Mouse (Mus musculus): ENCODE measurements around the gene Gpr12.
A peak's percentile ranks its signal among the peaks of the same experiment; 100 is the strongest.
"Not testable (repeated sequence)": the region's sequence is repeated elsewhere in the genome, so short reads cannot be mapped to it uniquely, and the experiment has no call there.

The Gpr12 gene

DNA sequence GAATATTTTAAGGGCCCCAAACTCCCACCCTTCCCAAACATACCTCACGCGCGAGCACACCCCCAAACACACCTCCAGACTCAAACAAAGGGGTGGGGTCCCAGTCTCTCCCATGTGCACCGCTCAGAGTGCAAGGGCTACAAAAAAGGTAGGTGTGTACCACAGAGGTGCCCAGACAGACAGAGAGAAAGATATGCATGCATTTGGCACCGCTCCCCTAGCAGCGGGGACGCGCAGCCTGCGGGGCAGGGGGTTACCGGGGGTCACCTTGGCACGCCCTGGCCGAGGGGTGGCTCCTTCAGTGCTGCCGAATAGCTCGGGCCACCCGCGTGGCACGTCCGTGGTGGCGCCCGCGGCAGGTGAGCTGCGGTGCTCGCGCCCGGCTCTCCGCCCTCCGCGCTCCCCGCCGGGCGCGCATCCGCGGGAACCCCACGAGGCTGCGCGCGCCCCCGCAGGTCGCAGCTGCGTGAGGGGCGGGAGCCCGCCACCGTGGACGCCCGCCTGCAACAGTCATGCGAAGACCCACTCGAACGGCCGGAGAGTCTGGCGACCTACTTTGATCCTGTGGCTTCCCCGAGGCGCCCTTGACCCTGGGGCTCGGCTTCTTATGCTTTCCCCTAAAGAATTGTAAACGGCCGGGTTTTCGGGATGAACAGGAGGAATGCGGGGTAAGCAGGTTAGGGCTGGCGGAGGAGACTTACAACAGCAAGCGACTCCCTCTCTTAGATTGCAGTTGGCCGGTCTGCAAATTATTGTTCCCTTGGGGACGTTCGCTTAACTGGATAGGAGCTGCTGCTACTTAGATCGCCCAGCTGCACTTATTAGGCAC is at the start of gene Gpr12:
Gene Gpr12 (minus strand): TSS at position 762 of the 829 bp plus-strand sequence.
- peak; percentile 52 for DNase-seq

DNA sequence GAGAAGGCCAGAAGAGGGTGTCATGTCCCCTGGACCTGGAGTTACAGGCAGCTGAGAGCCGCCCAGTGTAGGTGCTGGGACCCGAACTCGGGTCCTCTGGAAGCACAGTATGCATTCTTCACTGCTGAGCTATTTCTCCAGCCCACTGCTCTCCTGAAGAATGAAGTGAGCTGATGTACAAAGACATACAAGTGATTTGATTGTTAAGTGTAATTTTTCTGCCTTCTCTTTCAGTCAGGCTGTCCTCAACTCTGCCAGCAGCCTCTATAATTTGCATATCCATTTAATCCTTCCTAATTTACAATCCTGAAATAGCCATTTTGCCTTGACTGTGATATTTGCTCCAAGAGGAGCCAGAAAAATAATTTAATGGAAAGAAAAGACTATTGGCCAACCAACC is 46.6 kb upstream of the Gpr12 start:
- no peak for DNase-seq

- DNase-seq: no peak
Observed at GRCm38 (mm10) chr5:146630961-146631360, 45.9 kb upstream of the Gpr12 start.

DNA sequence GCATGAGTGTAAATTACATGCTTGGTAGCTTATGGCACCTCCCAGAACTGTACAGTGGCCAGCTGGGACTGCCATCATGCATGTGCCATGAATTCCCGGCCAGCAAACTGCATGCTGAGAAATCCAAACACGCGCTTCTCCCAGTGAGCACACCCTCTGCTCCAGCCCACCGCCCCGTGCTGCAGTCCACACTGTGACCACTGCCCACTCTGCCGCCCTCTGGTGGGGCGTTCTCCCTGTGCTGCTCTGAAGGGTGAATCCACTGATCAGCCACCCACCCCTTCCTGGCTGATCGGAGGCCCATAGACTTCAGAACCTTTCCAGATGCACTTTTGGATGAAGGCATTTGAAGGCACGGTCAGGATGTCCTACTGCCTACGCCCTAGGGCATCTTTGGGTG is 44.6 kb upstream of the Gpr12 start:
- no peak for DNase-seq

- peak; percentile 72 for DNase-seq
Observed at GRCm38 (mm10) chr5:146628804-146629203, 43.8 kb upstream of the Gpr12 start.

DNA sequence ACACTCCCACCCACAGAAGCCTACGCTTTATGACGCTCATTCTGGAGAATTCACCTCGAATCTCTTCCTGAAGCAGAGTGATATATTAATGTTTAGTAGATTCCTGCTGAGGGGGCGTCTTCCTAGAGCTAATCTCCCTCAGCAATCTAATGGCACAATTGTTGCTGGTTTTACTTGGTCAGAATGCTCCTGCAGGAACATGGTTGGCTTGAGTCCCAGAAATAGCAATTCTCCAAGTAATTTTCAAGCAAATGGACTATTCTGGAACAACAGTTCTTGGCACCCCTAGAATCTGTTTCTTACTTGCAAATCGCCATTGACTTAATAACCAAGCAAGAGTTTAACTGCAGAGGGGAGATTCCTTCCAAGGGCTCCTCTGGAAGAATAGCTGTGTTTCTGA is 42.9 kb upstream of the Gpr12 start:
- peak; percentile 25 for DNase-seq

DNA sequence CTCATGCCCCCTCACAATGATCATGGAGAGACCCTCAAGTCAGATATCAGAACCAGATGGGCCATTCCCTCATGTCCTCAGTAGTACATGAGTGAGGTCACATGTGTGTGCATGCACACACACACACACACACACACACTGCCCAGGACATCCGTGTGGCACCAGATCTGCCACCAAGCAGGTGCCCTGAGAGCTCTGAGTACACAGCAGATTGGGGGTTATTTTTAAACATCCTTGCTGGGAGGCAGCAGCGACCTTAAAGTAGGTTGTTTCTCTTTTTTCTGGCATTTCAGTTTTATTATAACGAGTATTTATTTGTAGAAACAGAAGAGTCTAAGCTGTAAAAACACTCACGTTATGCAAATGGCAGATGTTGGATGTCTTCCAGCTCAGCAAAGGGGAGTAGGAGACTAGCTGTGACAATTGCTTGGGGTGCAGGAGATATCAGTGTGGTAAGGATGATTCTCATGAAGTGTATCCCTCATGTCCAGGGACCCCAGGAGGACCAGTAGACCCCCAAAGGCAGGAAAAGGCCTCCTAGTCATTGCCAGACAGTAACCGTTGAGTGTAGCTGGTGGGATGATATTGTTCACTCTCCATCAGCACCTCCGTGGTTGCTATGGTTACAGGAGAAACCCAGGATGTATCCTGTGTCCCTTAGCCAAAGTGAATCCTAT is 40.7 kb upstream of the Gpr12 start:
- peak; percentile 76 for DNase-seq

- no peak for DNase-seq
Observed at GRCm38 (mm10) chr5:146611830-146612229, 26.8 kb upstream of the Gpr12 start.

DNA sequence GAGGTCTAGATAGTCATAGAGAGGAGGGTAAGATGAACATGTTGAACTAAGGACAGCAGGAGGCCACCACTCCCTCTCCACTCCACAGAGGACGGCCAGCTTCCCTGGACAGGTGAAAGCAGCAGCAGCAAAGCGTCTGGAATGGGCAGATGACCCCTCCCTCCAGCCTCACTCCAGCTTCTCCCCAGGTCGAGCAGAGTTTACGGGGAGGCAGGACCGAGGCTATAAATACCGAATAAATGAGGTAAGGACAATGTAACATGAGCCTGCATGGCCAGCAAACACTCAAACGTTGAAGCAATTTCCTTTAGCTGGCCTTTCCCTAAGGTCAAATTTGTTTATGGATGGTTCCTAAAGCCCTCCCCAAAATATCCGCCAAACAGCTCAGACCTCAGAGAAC is 26.0 kb upstream of the Gpr12 start:
- DNase-seq: no peak

GRCm38 (mm10) chr5:146609646-146610045 is 24.6 kb upstream of the Gpr12 start:
- DNase-seq: no peak

- DNase-seq: no peak
Observed at GRCm38 (mm10) chr5:146607816-146608215, 22.8 kb upstream of the Gpr12 start.

DNA sequence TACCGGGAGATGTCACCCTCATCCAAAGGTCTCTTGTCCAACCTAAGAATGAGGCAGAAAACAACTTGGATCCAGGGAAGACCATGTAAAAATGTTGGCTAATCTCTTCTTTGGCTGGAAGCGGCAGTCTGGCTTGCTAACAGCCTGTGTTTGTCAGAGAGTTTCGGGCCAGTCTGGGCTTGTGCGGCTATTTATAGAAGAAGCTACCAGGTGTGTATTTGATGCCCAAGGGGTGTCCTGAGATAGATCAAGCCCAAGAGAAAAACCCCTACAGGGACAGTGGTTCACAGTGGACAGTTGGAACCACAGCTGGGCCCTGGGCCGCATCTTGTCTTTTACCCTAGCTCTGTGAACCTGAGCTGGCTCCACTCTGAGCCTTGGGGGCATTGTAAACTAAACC is 21.9 kb upstream of the Gpr12 start:
- DNase-seq: no peak

DNA sequence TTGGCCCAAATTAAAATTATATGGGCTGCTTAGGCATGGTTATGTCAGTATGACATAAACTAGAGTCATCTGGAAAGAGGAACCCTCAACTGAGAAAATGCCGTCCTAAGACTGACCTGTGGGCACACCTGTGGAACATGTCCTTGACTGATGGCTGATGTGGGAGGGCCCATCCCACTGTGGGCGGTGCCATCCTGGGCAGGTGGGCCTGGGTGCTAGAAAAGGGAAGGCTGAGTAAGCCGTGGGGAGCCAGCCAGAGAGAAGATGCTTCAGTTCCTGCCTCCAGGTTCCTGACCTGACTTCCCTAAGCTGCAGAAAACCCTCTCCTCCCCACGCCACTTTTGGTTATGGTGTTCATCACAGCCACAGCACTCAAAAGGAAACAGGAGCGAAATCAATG is 21.2 kb upstream of the Gpr12 start:
- no peak for DNase-seq

GRCm38 (mm10) chr5:146599970-146600369 is 14.9 kb upstream of the Gpr12 start:
- DNase-seq: no peak

GRCm38 (mm10) chr5:146599216-146599615 is 14.2 kb upstream of the Gpr12 start:
- not testable (repeated sequence) for DNase-seq

- DNase-seq: peak; percentile 56
Observed at GRCm38 (mm10) chr5:146598215-146599119, 13.4 kb upstream of the Gpr12 start.

- DNase-seq: no peak
Observed at GRCm38 (mm10) chr5:146597503-146597874, 12.4 kb upstream of the Gpr12 start.

- DNase-seq: no peak
Observed at GRCm38 (mm10) chr5:146596612-146597502, 11.8 kb upstream of the Gpr12 start.

- no peak for DNase-seq
Observed at GRCm38 (mm10) chr5:146592580-146592979, 7.5 kb upstream of the Gpr12 start.

GRCm38 (mm10) chr5:146591636-146592035 is 6.6 kb upstream of the Gpr12 start:
- no peak for DNase-seq

GRCm38 (mm10) chr5:146590987-146591386 is 5.9 kb upstream of the Gpr12 start:
- no peak for DNase-seq
